Mouse (Mus musculus) bone marrow, adult 2 months (tissue): ENCODE results near the gene Inhbc.
A peak's percentile ranks its signal among the peaks of the same experiment; 100 is the strongest.

Experiments used
- CTCF ChIP-seq: fragments of 200-500 bp; IDR thresholded peaks from 2 replicates; pipeline ENCODE4 v1.5.1; 2011; ENCODE audit warnings: low read length, control low read depth; ENCODE audit not compliant: control insufficient read depth, insufficient read depth
- POLR2A ChIP-seq: fragments of 200-500 bp; IDR thresholded peaks from 2 replicates; pipeline ENCODE4 v1.6.1; 2011; ENCODE audit warnings: low read depth, mild to moderate bottlenecking, control low read depth, low read length, borderline replicate concordance; ENCODE audit not compliant: control insufficient read depth

- TF ChIP-seq CTCF = peak; percentile 16; the same call in 1 of the 2 replicates
- no peak for TF ChIP-seq POLR2A
These were observed 37.9 kb downstream of the Inhbc start for GRCm38 (mm10) chr10:127332211-127332874.
